Mouse (Mus musculus) yolk sac, embryonic 10.5 days (tissue): ENCODE measurements at regions not wholly inside any gene's neighbourhood (a gene's known extent, or its start where the extent isn't known, plus 50 kb on each side); places are given as distances from the start of the nearest gene placed in this dataset.
"Not testable (repeated sequence)": the region's sequence is repeated elsewhere in the genome, so short reads cannot be mapped to it uniquely, and the experiment has no call there.

Experiments used
- DNase-seq: peaks from one replicate; pipeline ENCODE4 v3.0.0-alpha.2; 2017; ENCODE audit warnings: low spot score

DNA sequence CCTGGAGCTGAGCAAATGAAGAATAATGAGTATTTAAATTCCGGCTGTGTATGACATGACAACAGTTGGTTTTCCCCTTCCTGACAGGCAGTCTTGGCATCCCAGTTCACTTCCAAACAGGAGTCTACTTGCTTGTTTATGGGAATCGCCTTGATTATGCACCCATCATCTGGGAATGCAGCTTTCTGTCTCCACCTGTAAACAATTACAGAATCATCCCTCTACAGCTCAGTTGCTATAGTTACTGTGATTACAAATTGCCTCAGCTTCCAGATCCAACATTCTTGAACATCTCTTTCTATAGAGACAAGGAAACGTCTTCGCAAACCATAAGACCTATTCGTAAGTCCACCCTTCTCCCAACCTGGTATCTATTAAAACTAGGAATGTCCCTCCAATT is 582.6 kb upstream of the Igfbp3 start:
- DNase-seq = no peak

DNA sequence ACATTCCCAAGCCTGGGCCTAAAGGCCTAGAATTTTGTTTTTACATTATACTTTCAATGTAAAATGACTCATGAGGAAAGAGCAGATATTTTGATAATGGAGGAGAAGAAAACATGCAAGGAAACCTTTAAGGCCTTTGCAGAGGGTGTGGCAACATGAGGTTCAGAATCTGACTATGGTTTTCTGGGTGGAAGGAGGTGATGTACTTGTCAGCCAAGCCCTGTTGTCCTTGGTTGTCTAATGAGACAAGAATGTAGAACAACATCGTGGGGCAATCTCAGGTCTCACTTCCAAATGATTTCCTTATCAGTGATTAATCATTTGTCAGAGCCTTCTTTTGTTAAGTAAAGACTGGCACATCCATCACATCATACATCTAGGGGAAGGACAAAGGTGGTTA is 580.5 kb upstream of the Igfbp3 start:
- no peak for DNase-seq

DNA sequence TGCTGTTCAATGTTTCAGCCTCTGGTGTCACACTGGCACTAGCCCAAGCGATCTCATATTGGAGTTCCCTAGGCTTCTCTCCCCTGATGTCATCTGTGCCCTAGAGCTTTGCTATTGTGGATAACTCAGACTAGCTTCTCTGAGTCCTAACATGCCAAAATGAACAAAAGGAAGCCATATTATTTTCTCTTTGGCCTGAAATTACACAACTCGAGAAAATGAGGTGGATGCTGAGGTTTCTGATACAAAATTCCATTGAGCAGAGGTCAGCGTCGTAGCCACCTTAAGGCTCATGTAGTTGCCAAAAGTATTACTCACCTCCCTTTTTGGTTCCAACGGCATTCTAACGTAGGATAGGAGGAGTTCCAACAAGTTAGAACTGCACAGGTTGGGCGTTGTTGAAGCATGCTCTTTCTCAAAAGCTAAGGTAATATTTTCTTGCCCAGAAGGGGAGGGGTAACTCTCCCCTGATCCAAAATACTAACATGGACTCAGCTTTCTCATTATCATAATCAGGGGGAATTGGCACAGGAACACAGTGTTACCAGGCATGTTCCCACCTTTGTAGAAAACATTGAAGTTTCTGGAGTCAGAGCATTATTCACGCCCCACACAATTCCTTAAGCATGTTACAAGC is 566.9 kb upstream of the Igfbp3 start:
- no peak for DNase-seq

DNA sequence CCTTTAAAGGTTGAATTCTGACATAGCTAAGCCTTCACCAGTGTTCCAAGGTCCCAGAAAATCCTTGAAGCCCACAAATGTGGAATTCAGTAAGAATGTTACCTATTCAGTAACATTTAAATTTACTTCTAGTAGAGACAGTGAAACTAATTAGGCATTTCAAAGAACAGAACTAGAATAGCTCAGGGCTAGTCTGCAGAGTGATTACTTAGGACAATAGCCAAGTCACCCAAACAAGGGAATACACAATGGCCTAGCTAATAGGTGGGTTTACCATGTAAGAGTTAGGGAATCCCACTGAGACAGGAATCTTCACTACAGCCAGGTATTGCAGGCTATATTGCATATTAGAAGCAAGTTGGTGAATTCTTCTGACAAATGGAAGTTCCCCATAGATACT is 561.6 kb upstream of the Igfbp3 start:
- not testable (repeated sequence) for DNase-seq

DNA sequence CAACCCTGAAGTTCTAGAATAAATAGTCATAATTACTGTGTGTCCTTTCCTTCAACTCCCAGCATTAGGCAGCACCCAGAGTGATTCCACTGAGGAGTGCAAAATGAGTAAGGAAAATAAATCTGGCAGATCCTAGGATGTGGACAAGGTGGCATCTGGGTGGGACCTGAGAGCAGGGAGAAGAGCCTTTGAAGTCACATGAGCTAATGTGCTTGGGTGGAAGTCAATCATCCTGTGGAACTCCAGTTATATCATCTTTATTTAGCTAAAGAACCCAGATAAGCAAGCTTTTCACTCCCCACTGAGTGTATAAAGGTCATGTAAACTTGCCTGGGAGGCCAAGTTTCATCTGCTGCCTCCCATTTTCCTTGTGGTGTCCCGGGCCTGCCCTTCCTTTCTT is 551.6 kb upstream of the Igfbp3 start:
- peak; percentile 19 for DNase-seq

- no peak for DNase-seq
Measured at GRCm38 (mm10) chr11:7758862-7759467, 545.2 kb upstream of the Igfbp3 start.
